Mouse (Mus musculus): ENCODE results near the gene Trim37. TPM values are rescaled to one million over a fixed set of nuclear protein-coding genes. Genes with fewer than 3 reads are reported as not detected.

Trim37 gene
- 10 to 100 TPM; 13.7 to 17.3 TPM for total RNA-seq (2021)
- long read RNA-seq, experiment 1, full-length matches to known transcripts = 3 of 20 reads
- long read RNA-seq, experiment 1, partial matches to known transcripts = 3 of 20 reads
- long read RNA-seq, experiment 1, other reads (novel, unspliced or antisense) = 14 of 20 reads
- long read RNA-seq, experiment 2, full-length matches to known transcripts = 7 of 34 reads
- long read RNA-seq, experiment 2, partial matches to known transcripts = 7 of 34 reads
- long read RNA-seq, experiment 2, other reads (novel, unspliced or antisense) = 20 of 34 reads

DNA sequence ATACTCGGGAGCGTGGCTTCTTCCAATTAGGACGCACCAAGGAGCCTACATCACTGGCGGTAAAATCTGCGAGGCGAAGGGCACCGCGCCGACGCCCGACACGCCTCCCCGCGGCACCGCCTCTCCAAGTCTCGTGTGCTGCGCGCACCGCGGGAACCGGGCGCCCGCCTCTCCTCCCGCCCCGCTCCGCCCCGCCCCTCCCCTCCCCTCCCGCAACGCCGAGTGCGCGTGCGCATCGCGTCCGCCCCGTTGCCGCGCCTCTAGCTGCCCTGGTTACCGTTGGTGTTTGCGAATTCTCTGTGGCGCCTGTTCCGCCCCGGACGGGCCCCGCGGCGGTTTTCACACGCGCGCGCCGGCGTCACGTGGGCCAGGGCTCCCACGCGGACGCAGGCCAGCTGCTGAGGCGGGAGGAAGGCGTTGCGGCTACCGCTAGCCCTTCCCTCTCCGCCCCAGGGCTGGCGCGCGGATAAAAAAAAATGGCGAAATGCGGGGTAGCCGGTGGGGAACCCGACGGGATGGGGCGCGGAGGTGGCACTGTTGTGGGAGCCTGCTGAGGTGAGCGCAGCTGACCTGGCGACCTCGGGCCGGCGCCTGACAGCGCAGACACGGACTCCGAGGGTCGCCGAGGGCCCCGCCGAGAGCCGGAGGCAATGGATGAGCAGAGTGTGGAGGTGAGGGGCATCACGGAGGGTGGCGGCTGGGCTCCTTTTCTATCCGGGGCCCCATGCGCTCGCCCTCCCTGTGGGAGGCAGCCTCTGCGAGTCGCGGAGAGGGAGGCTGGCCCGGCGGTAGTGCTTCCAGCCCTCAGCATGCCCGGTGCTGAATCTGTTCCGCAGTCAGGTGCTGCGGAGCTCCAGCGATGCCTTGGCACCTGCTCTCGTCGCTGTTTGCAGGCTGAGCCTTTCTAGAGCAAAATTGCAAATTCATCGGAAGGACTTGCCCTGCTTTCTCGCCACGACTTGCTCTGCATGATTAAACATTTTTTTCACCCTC, at the start of gene Trim37:
TSS of gene Trim37 (plus strand) at position 254 of the 993 bp plus-strand sequence.
- peak; percentile 78 to 82 for DNase-seq (ENCODE audit: low spot score in 2 of 2)

- DNase-seq (ENCODE audit: low spot score in 2 of 2) = no peak
Measured at GRCm38 (mm10) chr11:87083712-87084111, 43.2 kb upstream of the Trim37 start.

DNA sequence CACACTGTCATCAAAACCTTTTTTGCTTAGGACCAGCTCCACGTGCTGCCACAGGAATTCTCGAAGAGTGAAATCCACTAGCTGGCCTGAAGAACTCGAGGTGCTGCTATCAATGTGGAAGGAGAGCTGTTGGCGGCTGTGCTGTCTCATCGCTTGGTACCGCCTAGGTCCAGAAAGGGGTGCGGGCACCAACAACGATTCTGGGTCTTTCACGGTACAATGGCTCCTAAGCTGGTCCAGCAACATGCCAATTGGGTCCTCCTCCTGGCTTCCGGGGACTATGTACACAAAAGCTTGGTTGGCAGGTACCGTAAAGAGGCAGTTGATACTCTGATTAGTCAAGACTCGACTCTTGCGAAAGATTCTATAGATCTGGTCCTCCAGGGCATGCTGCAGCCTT, 41.4 kb upstream of the Trim37 start:
- no peak for DNase-seq (ENCODE audit: low spot score in 2 of 2)

- DNase-seq (ENCODE audit: low spot score in 2 of 2) = peak; percentile 61 to 80
Measured at GRCm38 (mm10) chr11:87086290-87086984, 40.4 kb upstream of the Trim37 start, which contains the start of gene Smg8. Gene Smg8 (minus strand): TSS chr11:87086774.

DNA sequence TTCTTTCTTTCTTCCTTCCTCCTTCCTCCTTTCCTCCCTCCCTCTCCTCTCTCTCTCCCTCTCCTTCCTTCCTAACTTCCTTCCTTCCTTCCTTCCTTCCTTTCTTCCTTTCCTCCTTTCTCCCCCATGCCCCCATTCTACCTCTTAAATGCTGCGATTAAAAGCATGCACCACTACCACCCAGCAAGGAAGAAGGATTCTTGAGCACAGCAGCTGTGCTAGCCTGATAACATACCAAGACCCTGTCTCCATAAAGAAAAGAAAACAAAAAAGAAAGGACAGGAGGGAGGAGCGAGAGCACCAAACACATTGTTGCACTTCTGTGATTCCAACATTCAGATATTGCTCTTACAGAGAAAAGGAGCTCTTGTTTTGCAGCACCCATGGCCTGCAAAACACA, 39.7 kb upstream of the Trim37 start:
- no peak for DNase-seq (ENCODE audit: low spot score in 2 of 2)

DNA sequence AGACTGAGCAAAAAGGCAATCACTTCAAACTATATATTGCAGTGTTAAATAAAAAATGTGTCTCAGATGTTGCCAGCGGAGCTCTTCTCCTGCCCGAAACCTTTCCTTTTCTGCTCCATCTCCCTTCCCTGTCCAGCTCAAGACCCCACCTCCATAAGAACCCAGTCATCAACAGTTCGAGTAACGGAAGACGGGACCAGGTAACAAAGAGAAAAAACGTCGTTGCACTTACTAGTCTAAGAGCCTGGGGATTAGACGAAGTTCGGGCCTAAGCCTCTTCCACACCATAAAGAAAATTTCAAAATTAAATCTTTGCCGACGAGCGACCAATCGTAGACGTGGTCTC, 18.5 kb upstream of the Trim37 start, which contains the start of gene Prr11:
TSS of gene Prr11 (minus strand) at position 300 of the 346 bp plus-strand sequence.
- DNase-seq (ENCODE audit: low spot score in 2 of 2) = no peak

- DNase-seq (ENCODE audit: low spot score in 2 of 2) = peak; percentile 84 to 94
Measured at GRCm38 (mm10) chr11:87108755-87109518, 17.9 kb upstream of the Trim37 start, which contains the start of gene Ska2. Gene Ska2 (plus strand): TSS chr11:87109234.

DNA sequence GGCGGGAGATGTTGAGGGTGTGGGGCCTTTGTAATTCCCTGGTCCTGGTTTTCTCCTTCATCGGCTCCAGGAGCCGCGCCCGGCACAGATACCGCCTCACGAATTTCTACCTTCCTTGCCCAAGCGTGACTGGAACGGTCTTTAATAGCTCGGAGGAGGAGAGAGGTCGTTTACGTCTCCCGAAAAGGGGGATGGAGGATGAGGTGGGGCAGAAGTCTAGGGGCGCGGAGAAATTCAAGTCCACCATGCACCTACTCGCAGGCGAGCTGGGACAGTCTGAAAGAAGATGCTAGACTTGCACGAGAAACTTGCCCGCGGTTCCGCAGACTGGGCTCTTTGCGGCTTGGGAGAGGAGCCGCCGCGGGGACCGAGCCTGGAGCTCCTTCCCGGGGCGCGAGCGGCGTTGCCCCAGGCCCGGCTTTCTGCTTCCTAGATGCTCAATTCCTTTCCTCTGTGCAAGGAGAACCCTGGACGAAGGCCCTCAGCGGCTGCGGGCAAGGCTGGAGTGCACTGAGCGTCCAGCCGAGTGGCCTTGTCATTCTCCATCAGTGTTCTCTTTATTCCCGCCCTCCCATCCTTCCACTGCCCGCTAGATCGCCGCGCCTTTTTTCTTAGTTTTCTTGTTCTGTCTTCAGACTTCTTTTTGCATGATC, 17.2 kb upstream of the Trim37 start:
- DNase-seq (ENCODE audit: low spot score in 2 of 2) = no peak

DNA sequence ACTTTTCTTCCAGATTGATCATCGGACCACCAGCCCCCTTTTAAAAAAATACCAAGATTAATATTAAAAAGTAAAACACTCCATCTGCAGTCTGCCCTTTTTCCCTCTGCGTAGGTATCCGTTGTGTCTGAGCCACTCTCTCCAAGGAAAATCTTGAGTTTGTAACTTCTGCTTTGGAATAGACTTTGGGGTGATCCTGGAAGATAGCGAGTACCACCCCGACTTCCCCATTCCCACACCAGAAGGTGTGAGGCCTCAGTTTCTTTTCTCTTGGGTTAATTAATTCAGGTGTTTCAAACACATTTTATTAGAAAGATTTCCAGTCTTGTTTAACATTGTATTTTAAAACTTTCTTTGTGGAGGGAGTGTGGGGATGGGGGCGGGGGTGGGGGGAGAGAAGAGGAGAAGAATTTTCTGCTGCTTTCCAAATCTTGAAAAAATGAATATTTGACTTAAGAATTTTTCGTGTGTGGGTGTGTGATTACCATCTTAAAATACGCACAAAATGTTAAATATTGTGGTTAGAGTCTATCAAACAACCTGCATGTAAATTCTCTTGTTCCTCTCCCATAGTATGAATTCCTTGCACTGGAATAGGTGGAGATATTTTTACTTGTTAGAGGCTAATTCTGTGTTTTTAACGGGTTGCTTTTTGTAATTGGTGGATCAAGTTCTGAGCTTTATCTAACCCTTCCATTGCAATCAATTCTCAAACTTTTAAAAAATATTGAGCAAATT, 16.5 kb upstream of the Trim37 start:
- no peak for DNase-seq (ENCODE audit: low spot score in 2 of 2)

GRCm38 (mm10) chr11:87121864-87122263, 5.0 kb upstream of the Trim37 start:
- no peak for DNase-seq (ENCODE audit: low spot score in 2 of 2)

DNA sequence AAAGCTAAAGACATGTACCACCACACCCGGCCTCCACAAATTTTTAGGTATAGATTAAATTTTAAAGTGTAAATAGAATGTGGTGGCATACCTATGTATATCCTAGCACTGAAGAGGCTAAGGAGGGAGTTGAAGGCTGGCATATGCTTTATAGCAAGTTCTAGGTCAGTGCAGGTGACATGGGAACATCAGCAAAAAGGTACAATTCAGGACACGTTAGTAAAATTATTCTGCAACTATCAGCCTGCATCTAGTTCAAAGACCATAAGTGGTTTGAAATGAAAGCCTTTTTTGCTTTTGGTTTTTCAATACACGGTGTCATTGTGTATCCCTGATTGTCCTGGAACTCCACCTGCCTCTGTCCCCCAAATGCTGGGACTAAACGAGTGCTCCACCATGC, 1.3 kb upstream of the Trim37 start:
- no peak for DNase-seq (ENCODE audit: low spot score in 2 of 2)

DNA sequence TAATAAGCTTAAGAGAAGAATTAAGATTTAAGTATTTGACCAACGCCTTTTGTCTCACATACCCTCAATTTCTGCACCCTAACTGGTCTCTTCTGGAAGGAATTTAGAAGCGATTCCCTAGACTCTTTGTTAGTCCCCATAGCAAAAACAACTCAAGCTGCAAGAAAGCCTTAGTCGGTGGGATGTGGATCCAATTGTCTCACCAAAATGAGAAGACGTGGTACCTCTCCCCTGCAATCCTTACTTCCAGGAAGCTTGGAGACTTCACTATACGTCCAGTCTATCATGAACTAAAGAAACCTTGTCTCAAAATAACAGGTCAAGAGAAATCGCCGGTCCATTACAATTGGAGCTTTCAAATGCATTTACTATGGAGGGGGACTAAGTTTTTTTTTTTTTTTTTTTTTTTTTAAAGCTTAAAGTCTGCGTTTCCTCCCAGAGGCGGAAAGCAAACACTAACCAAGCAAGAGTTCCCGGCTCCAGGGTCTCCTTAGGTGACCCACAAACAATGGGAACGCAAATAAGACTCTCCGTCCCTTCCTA, 525 bp upstream of the Trim37 start:
- no peak for DNase-seq (ENCODE audit: low spot score in 2 of 2)

- peak in 1 of 2 experiments; percentile 53 for DNase-seq (ENCODE audit: low spot score in 2 of 2)
Measured at GRCm38 (mm10) chr11:87136233-87136632, 9.4 kb downstream of the Trim37 start.

GRCm38 (mm10) chr11:87158012-87158411, 31.1 kb downstream of the Trim37 start:
- DNase-seq (ENCODE audit: low spot score in 2 of 2) = no peak

DNA sequence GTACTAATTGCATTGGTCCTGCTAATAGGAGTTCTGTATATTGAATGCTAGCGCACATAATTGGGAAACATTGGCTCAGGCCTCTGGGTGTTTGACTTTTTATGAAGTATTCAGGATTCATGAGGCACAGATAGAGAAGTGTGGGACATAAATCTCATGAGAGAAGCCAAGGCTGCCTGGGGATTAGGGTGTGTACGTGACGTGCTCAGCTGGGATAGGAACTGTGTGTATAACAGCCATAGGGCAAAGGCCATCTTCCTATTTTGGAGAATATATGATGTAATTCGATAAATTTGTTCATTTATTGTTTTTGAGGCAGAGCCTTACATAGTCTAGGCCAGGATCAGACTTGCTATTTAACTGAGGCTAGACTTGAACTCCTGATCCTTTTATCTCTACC, 35.8 kb downstream of the Trim37 start:
- DNase-seq (ENCODE audit: low spot score in 2 of 2) = no peak

DNA sequence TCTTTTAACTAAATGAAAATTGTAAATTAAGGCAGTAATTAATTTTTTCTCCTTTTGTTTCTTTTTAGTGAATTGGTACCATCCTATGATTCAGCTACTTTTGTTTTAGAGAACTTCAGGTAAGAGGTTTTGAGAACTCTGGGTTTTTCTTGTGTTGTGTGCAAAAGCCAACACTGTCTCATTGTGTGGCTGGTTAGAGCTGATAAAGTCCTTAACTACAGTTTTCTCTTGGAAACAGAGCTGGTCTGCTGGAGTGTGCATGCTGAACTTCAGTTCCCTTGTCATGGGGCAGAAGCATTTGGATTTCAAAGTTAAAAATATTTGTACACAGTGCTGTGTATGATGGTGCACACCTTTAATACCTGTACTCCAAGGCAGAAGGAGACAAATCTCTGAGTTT, 36.9 kb downstream of the Trim37 start:
- DNase-seq (ENCODE audit: low spot score in 2 of 2) = no peak

DNA sequence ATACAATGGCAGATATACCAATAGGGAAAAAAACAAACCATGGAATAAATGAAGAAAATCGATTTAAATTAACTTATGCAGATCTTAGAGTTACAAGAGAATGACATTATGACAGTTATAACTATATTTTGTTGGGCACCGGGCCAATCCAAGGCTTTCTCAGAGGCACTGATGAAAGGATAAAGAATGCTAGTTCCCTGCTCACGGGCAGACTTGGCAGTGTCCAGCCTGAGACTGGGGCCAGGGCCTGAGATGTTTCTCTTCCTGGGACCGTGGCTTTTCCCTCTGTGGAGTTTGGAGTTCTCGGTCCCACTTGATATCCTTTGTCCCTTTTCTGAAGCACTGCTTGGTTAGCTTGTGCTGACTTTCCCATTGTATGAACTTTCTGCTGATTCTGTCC, 46.7 kb downstream of the Trim37 start:
- DNase-seq (ENCODE audit: low spot score in 2 of 2) = no peak

DNA sequence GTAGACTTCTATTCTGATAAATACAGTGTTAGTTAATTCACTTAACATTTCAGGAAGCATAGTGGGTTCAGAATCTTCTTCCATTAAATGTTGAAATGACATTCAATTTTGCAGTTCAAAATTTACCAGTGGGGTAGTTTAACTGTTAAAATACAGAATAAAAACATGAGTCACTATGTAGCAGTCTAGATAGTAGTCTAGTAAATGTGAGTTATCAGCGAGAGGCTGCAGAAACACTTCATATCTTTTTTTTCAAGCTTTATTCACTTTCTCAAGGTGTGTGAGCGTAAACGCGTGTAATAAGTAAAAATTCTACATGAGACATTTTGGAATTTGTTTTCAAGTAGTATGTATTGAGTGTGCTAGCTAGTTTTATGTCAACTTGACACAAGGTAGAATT, 48.2 kb downstream of the Trim37 start:
- no peak for DNase-seq (ENCODE audit: low spot score in 2 of 2)

- DNase-seq (ENCODE audit: low spot score in 2 of 2) = no peak
Measured at GRCm38 (mm10) chr11:87212313-87212712, 85.4 kb downstream of the Trim37 start.

Data from gastrocnemius, postnatal 4 days (tissue).